Mouse (Mus musculus) MEL-GATA-1-ER (cell line): ENCODE data around the gene Mrpl37.
A peak's percentile ranks its signal among the peaks of the same experiment; 100 is the strongest.

ENCODE experiments used
- DNase-seq: peaks from one replicate; pipeline ENCODE4 v3.0.0-alpha.2; 2012; ENCODE audit warnings: low read depth; ENCODE audit errors: extremely low read depth

Gene Mrpl37

GRCm38 (mm10) chr4:107066252-107067124, at the start of gene Mrpl37, which contains the start of gene Cyb5rl:
Gene Mrpl37, minus strand, starts transcription at chr4:107066868.
Gene Cyb5rl, plus strand, starts transcription at chr4:107066988.
- peak; percentile 93 for DNase-seq

DNA sequence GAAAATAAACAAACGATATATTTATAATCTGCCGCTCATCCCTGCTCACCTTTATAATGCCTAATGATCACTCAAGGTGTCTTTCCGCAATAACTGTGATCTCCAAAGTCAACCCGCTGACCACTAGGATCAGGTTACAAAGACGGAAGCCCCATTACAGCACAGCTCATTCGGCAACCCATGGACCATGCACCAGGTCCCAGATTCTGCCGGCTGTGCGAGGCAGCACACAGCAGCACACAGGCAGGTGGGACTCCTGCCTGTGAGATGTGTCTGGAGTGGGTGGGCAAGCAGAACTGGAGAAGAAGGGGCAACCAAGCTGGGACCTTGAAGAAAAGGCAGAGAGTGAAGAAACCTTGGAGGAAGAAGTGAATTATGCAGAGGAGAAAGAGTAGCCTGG, 47.6 kb upstream of the Mrpl37 start:
- DNase-seq, result no peak

GRCm38 (mm10) chr4:107109181-107109580, 42.5 kb upstream of the Mrpl37 start:
- DNase-seq, result peak; percentile 43

DNA sequence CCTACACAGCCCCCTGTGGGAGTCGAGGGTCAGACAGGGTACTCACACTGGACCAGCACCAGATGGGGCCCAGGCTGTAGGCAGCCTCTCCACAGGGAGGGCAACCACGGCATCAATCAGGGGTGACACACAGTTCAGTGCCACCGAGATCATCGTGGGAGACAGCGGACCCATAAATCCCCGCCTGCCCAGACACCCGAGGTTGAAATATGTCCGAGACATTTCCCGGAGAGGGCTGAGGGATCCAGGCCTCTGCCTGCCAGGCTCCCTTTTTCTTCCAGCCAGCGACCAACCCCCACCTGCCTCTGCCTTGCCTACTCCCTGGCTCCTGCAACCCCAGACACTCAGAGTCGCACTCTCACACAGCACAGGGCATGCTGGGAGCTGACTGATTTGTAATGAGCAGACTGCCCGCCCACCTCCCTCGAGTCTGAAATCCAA, 41.6 kb upstream of the Mrpl37 start:
- DNase-seq, result no peak

DNA sequence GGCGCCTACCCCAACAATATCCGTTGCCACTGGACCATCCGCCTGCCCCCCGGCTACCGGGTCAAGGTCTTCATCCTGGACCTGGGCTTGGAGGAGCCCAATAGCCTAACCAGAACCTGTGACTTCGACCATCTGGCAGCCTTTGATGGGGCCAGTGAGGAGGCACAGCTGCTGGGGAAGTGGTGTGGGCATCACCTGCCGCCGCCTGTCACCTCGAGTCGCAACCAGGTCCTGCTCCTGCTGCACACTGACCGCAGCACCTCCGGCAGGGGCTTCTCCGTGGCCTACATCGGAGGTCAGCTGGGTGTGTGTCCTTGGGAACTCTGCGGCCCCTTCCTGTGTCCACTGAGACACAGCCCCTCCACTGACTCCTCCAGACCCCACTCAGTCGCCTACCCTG, 40.1 kb upstream of the Mrpl37 start:
- DNase-seq, result no peak

DNA sequence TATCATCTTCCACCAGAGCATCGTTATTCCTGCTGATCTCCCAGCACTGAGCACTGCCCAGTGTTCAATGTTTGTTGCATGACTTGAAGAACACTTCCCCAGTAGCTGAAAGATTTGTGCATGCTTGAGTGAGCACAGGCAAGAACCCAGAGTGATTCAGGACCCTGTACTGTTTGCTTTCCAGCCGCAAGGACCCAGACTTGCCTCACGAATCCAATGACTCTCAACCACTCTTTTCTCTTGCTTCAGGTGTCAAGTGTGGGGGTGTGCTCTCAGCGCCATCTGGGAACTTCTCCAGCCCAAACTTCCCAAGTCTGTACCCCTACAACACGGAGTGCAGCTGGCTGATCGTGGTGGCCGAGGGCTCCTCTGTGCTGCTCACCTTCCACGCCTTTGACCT, 35.6 kb upstream of the Mrpl37 start:
- DNase-seq, result no peak

DNA sequence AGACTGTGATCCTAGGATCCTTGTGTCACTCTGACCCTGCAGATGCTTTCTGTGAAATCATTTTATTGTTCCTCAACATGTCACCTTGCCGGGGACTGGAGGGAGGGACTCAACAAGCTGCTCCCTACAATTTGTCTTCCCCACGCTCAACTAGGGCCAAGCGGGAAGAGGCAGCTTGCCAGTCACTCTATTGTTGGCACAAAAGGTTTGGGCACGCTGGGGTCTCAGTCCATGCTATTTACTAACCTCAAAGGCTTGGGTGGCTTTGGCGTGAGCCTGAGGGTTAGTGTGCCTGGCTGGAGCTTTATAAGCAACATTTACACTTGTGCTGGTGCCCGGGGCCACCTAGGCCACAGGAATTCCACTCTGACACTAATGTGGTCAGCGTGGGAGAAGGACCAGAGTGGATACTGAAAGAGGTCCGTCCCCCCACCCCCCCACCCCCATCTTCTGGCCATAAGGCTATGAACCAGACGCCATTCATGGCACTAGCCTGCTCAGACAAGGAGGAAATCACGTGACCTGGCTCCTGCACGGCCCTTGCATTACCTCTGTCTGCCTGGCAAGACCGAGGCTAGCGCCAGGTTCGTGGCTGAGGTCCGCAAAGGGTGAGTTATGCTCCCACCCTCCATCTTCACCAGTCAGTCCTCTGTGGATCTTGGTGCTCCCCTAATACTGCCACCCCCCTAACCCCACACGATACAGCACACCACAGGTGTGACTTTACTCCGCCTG, 32.3 kb upstream of the Mrpl37 start:
- no peak for DNase-seq

DNA sequence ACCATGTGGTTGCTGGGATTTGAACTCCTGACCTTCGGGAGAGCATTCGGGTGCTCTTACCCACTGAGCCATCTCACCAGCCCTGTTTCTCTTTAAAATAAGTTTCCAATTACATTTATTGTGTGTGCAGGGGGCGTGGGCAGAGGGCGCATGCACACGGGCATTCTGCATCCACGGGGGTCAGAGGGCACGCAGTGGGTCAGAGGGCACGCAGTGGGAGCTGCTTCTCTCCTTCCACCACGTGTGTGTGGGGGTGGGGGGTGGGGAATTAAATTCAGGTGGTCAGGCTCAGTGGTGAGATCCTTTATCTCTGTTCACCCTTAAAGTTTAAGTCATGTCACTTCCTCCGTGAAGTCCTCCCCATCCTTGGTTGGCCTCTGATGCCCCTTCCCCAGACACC, 31.7 kb upstream of the Mrpl37 start:
- DNase-seq, result no peak

DNA sequence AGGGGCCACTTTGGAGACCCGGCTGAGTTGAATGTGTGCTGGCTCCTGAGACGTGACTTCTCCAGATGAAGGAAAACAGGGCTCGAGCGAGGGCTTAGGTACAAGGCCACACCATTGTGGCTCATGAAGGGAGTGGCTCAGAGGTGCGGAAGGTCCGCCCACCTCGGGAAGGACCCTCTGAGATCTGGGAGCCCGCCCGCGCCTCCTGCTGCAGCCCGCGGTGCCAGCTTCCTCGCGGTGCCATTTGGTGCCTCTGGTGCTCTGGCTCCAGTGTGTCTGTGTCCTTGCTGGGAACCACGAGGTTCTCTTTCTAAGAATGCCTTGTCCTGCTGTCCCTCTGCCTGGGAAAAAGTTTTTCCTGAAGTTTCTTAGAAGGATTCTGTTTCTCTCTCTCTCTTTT, 31.2 kb upstream of the Mrpl37 start:
- no peak for DNase-seq

DNA sequence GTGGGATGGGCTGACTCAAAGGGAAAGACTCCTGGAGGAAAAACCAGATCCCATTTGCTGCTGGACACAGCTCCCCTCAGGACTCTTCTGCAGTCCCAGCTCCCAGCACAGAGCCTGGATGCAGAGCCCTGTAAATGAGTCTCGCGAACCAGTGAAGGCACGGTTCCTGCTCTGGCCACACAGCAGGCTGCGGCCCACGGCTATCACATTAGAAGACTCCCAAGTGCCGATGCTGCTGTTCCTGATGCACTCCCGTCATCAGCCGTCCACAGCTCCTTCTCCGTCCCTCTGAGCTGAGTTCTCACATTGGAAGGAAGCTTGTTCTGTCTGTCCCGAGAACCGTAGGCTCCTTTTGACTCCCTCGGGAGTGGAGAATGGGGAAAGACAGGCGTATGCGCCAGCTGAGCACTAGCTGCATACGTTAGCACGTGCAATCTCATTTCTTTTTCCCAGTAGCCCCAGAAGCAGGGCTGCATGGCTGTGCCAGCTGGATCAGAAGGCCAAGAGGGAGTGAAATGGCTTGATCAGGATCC, 30.2 kb upstream of the Mrpl37 start, which contains the start of gene Cdcp2:
Gene Cdcp2 (plus strand): TSS at position 51 of the 533 bp plus-strand sequence.
- DNase-seq, result no peak

DNA sequence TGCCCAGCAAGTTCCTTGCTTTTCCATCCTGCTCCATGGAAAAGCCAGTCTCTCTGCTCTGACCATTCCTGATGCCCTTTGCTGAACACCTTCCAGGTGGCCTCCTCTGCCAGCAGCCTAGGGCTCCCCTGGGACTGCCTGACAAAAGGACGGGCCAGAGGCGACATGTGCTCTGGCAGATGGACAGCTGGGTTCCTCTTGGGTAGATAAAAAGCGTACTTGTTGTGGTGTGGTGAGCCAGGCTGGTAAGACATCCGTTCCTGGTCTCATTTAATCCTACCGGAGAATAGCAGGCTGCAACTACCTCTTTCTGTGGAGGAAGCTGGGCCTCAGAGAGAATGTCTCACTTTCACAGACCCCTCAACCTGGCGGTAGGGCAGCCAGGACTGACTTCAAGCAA, 29.4 kb upstream of the Mrpl37 start:
- peak; percentile 65 for DNase-seq

GRCm38 (mm10) chr4:107094484-107095187, 28.0 kb upstream of the Mrpl37 start:
- no peak for DNase-seq

DNA sequence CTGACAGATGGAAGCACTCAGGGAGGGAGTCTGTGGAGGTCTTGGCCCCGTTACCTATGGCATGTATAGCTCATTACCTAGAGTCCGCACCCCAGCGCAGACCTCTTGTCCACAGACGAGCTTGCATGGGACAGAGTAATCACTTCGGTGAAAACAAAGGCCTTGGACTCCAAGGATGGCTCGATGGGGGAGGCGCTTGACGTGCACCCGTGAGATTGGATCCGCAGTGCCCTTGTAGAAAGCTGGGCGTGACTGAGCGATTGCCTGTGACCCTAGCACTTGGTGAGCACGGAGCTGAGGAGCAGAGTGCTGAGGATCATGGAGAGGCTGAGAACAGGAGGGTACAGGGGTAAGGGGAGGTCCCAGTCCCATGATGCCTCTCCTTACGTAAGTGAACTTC, 25.0 kb upstream of the Mrpl37 start:
- DNase-seq, result no peak

GRCm38 (mm10) chr4:107084858-107085257, 18.2 kb upstream of the Mrpl37 start:
- DNase-seq, result no peak

- DNase-seq, result no peak
Observed at GRCm38 (mm10) chr4:107084343-107084742, 17.7 kb upstream of the Mrpl37 start.

DNA sequence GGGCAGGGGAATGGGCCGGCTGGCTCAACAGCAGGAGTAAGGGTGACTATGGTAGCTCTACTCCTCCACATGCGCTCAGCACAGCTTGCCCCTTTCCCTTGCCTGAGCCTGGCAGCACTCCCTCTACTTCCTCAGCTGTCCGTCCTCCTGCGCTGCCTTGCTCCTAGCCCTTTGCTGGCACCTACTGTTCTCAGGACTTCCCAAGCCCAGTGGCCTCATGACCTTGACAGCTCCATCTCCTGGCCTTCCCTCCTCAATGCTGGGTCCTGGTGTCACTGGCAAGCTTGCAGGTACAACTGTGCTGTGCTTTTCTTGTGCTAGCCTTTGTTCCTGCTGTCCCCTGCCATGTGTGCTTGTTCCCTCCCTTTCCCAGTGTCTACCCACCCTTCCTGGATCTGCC, 16.5 kb upstream of the Mrpl37 start:
- no peak for DNase-seq

DNA sequence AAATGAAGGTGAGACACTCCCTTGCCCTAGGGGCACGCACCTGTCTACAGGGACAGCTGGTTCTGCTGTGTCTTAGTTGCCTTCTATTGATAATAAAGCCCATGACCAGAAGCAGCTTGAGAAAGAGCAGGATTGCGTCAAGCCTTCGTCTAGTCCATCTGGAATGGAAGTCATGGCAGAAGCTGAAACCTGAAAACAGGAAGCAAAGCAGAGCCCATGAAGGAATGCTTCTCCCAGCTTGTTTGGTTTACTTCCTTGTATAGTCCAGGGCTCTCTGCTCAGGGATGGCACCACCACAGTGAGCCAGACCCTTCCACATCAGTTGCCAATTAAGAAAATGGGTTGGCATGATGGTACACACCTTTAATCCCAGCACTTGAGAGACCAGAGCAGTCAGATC, 15.5 kb upstream of the Mrpl37 start:
- no peak for DNase-seq

GRCm38 (mm10) chr4:107079716-107080115, 13.0 kb upstream of the Mrpl37 start:
- DNase-seq, result no peak

DNA sequence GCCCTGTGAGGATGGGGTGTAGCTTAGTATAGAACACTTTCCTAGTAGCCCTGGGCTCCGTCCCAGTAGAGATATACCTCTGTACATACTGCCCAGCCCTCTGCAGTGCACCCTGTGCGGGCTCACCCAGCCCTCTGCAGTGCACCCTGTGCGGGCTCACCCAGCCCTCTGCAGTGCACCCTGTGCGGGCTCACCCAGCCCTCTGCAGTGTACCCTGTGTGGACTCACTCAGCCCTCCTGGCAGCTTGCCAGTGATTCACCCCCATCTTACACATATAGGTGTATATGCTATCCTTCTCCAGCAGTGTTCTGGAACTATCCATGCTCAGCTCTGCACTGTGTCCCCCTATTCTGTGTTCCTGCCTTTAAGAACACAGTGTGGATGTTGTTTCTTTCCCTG, 12.2 kb upstream of the Mrpl37 start:
- no peak for DNase-seq

DNA sequence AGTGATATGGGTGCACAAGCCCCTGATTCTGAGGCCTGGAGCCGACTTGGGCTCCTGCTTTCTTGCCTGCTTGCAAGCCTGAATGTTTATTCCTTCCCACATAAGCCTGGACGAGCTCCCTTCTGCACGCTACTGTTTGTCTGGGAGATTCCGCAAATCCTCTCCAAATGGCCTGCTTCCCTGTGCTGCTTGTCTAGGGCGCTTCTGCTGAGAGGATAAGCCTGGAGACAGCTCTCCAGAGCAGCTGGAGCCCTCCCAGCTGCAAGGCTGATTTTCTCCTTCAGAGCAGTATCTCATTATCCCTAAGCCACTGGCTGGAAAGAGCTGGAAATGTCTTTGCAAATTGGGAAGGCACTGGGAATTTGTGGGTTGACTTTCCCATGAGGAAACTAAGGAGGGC, 8.8 kb upstream of the Mrpl37 start:
- DNase-seq, result no peak

DNA sequence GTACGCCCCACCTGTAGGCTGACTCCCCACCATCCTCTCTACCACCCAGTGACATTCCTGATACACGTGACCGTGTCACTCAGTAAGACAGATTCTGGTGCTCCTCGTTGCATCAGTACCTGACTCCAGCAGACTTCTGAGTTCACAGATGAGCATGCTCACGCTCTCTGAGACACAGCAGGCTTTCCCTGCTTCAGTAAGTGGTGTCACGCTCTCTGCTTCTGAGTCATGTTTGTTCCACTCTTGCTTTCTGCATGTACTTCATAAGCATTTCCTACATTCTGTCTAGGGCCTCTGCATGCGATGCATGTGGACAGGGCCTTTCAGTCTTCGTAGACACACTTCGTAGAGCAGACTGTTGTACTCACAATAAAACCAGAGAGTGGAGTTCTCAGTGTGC, 5.7 kb upstream of the Mrpl37 start:
- DNase-seq, result no peak
